Mouse (Mus musculus) limb, embryonic 14.5 days (tissue): ENCODE measurements at regions not wholly inside any gene's neighbourhood (a gene's known extent, or its start where the extent isn't known, plus 50 kb on each side); places are given as distances from the start of the nearest gene placed in this dataset.

Source experiments
- ATAC-seq: fragments of 200-750 bp; cut with Nextera tagmentation; 2 replicates; pipeline ENCODE4 v1.8.0; 2017; ENCODE audit warnings: low read depth, moderate number of reproducible peaks, moderate TSS enrichment; ENCODE audit not compliant: low FRiP score
- DNase-seq: peaks from one replicate; pipeline ENCODE4 v3.0.0-alpha.2; 2015; ENCODE audit warnings: low spot score
- H3K27ac ChIP-seq: fragments of 300-500 bp; sonication (generic); replicated peaks from 2 replicates; pipeline ENCODE4 v1.5.1; 2014; ENCODE audit warnings: low read depth, mild to moderate bottlenecking, low read length, moderate library complexity, mixed read lengths
- H3K27me3 ChIP-seq: fragments of 300-500 bp; sonication (generic); 2 replicates; pipeline ENCODE4 v1.6.1; 2014; ENCODE audit warnings: low read length, mixed read lengths; ENCODE audit not compliant: control insufficient read depth, insufficient read depth
- H3K36me3 ChIP-seq: fragments of 300-500 bp; sonication (generic); 2 replicates; pipeline ENCODE4 v1.6.1; 2014; ENCODE audit warnings: mild to moderate bottlenecking, low read length, moderate library complexity, mixed read lengths; ENCODE audit not compliant: control insufficient read depth, insufficient read depth
- H3K4me1 ChIP-seq: fragments of 300-500 bp; sonication (generic); 2 replicates; pipeline ENCODE4 v1.6.1; 2014; ENCODE audit warnings: antibody characterized with exemption, low read length, mixed read lengths; ENCODE audit not compliant: control insufficient read depth, insufficient read depth
- H3K4me2 ChIP-seq: fragments of 300-500 bp; sonication (generic); replicated peaks from 2 replicates; pipeline ENCODE4 v1.6.1; 2014; ENCODE audit warnings: low read depth, mild to moderate bottlenecking, low read length, moderate library complexity; ENCODE audit not compliant: severe bottlenecking
- H3K4me3 ChIP-seq: fragments of 300-500 bp; sonication (generic); replicated peaks from 2 replicates; pipeline ENCODE4 v1.5.1; 2014; ENCODE audit warnings: low read length
- H3K9ac ChIP-seq: fragments of 300-500 bp; sonication (generic); 2 replicates; pipeline ENCODE4 v1.6.1; 2014; ENCODE audit warnings: mild to moderate bottlenecking, low read depth, low read length, moderate library complexity; ENCODE audit not compliant: severe bottlenecking
- H3K9me3 ChIP-seq: fragments of 300-500 bp; sonication (generic); 2 replicates; pipeline ENCODE4 v1.6.1; 2016; ENCODE audit warnings: low read length; ENCODE audit not compliant: control insufficient read depth
- POLR2A ChIP-seq: fragments of 200-500 bp; IDR thresholded peaks from 2 replicates; pipeline ENCODE4 v1.8.0; 2012; ENCODE audit warnings: inconsistent platforms, mild to moderate bottlenecking, moderate library complexity, borderline replicate concordance; ENCODE audit not compliant: insufficient read depth, insufficient read length; ENCODE audit errors: extremely low read depth
- WGBS: fragments of 180-500 bp; shearing (Covaris S2); extraction: QIAGEN DNeasy Blood & Tissue Kit; methylation state at CpG from one replicate; pipeline ENCODE4 v1.1.7; 2014; 5-methylcytosine and 5-hydroxymethylcytosine counted together

DNA sequence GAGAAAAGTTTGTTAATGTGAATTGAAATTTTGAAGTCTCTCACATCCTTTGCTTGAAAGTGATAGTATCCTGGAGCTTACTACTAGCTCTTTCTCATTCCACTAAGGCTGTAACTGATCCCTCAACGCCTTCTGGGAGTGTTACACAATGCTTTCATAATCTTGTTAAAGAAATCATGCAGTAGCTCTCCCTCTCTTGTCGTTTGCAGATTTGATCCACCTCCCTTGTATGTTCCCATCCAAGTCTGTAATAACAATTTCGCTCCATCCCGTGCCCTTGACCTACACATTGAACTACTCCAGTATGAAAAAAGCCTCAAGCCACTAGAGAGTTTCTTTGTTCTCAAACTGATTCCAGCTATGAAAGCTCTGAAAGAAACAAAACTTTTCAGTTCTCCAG, 63.9 kb upstream of the Fibin start:
- TF ChIP-seq POLR2A = no peak
- no peaks in the 10 kb centered on the region for H3K27me3 ChIP-seq
- no peaks in the 10 kb centered on the region for H3K9me3 ChIP-seq
- H3K27ac ChIP-seq = no peak overlapping the region
- WGBS = 55% methylated on average over 4 of the region's 4 CpGs
- H3K4me1 ChIP-seq = no peaks in the 10 kb centered on the region
- no peaks in the 10 kb centered on the region for H3K36me3 ChIP-seq
- DNase-seq (peak; percentile 12), ATAC-seq (no peak)
- no peak overlapping the region for H3K4me3 ChIP-seq
- no peak overlapping the region for H3K9ac ChIP-seq
- no peak overlapping the region for H3K4me2 ChIP-seq

DNA sequence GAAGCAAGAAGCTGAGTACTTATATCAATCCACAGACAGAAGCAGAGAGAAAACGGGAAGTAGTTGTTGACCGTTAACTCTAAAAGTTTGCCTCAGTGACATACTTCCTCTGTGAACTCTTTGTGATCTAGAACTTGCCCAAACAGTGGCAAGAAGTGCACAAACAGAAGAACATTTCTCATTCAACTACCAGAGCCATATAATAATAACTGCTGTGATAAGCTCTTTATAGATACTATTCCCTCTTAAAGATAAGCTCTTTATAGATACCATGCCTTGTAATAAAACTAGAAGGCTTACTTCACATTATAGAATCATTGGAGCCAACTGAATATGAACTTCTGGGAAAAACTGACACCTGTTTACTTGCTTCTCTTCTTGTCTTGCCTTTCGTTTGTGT, 89.7 kb upstream of the Fibin start:
- TF ChIP-seq POLR2A = no peak

DNA sequence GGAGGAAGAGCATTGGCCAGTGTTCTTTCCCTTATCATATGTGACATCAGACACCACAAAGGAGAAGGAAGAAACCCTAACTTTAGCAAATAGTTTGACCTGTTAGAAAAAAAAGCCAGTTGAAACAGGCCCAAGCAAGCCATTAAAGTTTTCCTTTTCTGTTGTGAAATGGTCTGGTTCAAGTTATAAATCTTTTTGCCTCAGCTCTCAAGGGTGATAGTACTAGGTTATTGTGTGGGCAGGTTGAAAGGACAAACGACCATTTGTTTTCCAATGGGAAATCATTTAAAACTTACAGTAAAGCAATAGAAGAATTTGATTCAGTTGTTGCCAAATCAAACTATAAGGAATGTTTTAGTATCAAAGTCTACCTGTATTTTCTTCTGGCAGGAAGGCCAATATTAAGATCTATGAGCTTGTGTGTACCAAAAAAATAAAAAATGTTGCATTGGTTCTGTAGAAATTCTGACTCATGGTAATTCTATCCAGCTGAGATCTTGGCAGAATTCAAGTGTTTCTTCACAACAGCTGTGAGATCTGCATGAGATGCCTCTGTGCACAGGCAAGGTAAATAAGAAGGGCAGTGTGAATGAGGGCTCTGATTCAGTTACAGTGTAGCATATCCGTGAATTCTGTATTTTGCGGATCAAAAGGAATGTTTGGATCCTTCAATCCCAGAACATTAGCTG, 109.5 kb upstream of the Fibin start:
- Histone ChIP-seq H3K4me3 (no peak overlapping the region), H3K36me3 (no peaks in the 10 kb centered on the region), H3K27ac (no peak overlapping the region), H3K9me3 (no peaks in the 10 kb centered on the region), H3K9ac (no peak overlapping the region), H3K4me2 (no peak overlapping the region), H3K4me1 (0 out of 2 replicates have a peak, but pooled peaks cover 3% of the 10 kb centered on the region), H3K27me3 (no peaks in the 10 kb centered on the region)
- peak; percentile 44 for DNase-seq
- no peak for ATAC-seq
- WGBS = 59% methylated on average over 3 of the region's 3 CpGs
- TF ChIP-seq POLR2A = no peak

More for the DNA sequence above, 89.7 kb upstream of the Fibin start:
- Histone ChIP-seq H3K4me1 (no peaks in the 10 kb centered on the region), H3K9me3 (no peaks in the 10 kb centered on the region), H3K4me3 (no peak overlapping the region), H3K27me3 (no peaks in the 10 kb centered on the region), H3K4me2 (no peak overlapping the region), H3K36me3 (no peaks in the 10 kb centered on the region), H3K9ac (no peak overlapping the region), H3K27ac (no peak overlapping the region)
- ATAC-seq = no peak
- DNase-seq = no peak
- 83% methylated on average over 3 of the region's 3 CpGs for WGBS

DNA sequence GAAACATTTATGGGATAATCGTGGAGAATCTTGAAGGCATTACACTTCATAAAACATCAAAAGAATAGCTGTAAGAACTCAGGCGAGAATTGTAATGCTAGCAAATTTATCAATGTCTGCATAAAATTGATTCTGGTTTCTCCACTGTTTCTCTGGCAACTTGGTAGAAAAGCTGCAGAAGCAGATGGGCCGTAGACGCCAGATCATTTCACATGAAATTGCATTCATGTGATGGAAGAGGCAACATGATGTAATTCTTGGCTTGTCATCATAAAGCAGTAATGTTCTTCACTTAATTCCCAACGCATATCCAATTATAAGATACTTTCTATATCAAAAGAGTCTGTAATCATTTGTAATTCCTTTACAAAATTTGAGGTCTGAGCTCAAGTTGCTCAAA, 113.6 kb upstream of the Fibin start:
- ATAC-seq = no peak
- Histone ChIP-seq H3K4me2 (no peak overlapping the region), H3K4me1 (0 out of 2 replicates have a peak, but pooled peaks cover 3% of the 10 kb centered on the region), H3K36me3 (no peaks in the 10 kb centered on the region), H3K27ac (no peak overlapping the region), H3K27me3 (no peaks in the 10 kb centered on the region), H3K9ac (no peak overlapping the region), H3K4me3 (no peak overlapping the region), H3K9me3 (no peaks in the 10 kb centered on the region)
- DNase-seq = peak; percentile 40
- WGBS = 35% methylated on average over 5 of the region's 5 CpGs
- TF ChIP-seq POLR2A = no peak

DNA sequence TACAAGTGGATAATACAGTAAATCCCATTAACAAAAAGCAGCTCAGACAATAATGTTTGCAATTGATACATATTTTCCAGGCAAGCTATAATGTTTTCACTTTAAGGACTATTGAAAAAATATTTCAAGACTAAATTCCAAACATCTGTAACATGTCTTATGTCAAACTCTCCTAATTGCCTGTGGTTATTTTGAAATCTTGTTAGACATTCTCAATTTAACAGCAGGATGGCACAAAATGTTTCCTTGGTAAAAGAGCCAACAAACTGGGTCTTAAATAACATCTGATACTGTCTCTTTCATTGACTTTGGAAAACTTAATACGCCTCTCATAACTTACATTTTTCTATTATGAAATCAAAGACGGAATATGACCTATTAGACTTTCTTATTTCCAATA, 115.8 kb upstream of the Slc5a12 start:
- Histone ChIP-seq H3K4me1 (peaks cover 6% of the 10 kb centered on the region), H3K9ac (no peak overlapping the region), H3K36me3 (no peaks in the 10 kb centered on the region), H3K27ac (no peak overlapping the region), H3K9me3 (no peaks in the 10 kb centered on the region), H3K4me2 (no peak overlapping the region), H3K27me3 (no peaks in the 10 kb centered on the region), H3K4me3 (no peak overlapping the region)
- DNase-seq (no peak), ATAC-seq (no peak)
- TF ChIP-seq POLR2A = no peak
- WGBS = 82% methylated on average over 2 of the region's 2 CpGs
